Mouse (Mus musculus): ENCODE data around the gene Rsph3b. TPM values are rescaled to one million over a fixed set of nuclear protein-coding genes. Genes with fewer than 3 reads are reported as not detected.
"Not testable (repeated sequence)": the region's sequence is repeated elsewhere in the genome, so short reads cannot be mapped to it uniquely, and the experiment has no call there.

The Rsph3b gene
- total and polyA plus RNA-seq, 3 experiments = 6.8 to 14.7 TPM; not detected in 1

GRCm38 (mm10) chr17:6965364-6965763 is 16.9 kb upstream of the Rsph3b start:
- H3K27ac ChIP-seq (ENCODE audit: control insufficient read depth, low read depth, low read length); H3K27me3 ChIP-seq (ENCODE audit: control insufficient read depth in 1 of 2, insufficient read depth in 2 of 2, low read length in 2 of 2); H3K9ac ChIP-seq (ENCODE audit: control insufficient read depth, low read depth, low read length, poor library complexity, severe bottlenecking); H3K4me3 ChIP-seq (ENCODE audit: control insufficient read depth in 1 of 2, insufficient read depth in 1 of 2, low read depth in 2 of 2, low read length in 2 of 2); H3K36me3 ChIP-seq (ENCODE audit: control insufficient read depth in 1 of 2, insufficient read depth in 2 of 2, low read length in 2 of 2); H3K9me3 ChIP-seq (replicated peaks; ENCODE audit: insufficient read depth, low read length); H3K4me1 ChIP-seq (ENCODE audit: control insufficient read depth in 1 of 2, insufficient read depth in 2 of 2, low read length in 2 of 2); H3K79me2 ChIP-seq (ENCODE audit: control insufficient read depth, insufficient read depth, low read length, poor library complexity): not testable (repeated sequence)
- peak; percentile 44 for DNase-seq (ENCODE audit: low read depth, low spot score)
- TF ChIP-seq RAD21 (IDR thresholded peaks at IDR 0.05; ENCODE audit: low read depth, low read length) (peak; percentile 10), SMC3 (IDR thresholded peaks at IDR 0.05; ENCODE audit: low read depth, low read length) (peak; percentile 40), CTCF (IDR thresholded peaks at IDR 0.05 in 2 of 3, conservative IDR thresholded peaks at IDR 0.05 in 1 of 3; ENCODE audit: control insufficient read depth in 1 of 3, insufficient read depth in 1 of 3, low read depth in 2 of 3, low read length in 3 of 3, poor library complexity in 1 of 3, severe bottlenecking in 1 of 3) (peak; percentile 26 to 38 (median 29); a peak in 4 of 6 replicates)

- H3K79me2 ChIP-seq (ENCODE audit: control insufficient read depth, insufficient read depth, low read length, poor library complexity); H3K9me3 ChIP-seq (replicated peaks; ENCODE audit: insufficient read depth, low read length); H3K4me3 ChIP-seq (ENCODE audit: control insufficient read depth in 1 of 2, insufficient read depth in 1 of 2, low read depth in 2 of 2, low read length in 2 of 2); H3K4me1 ChIP-seq (ENCODE audit: control insufficient read depth in 1 of 2, insufficient read depth in 2 of 2, low read length in 2 of 2); H3K9ac ChIP-seq (ENCODE audit: control insufficient read depth, low read depth, low read length, poor library complexity, severe bottlenecking); H3K27ac ChIP-seq (ENCODE audit: control insufficient read depth, low read depth, low read length); H3K36me3 ChIP-seq (ENCODE audit: control insufficient read depth in 1 of 2, insufficient read depth in 2 of 2, low read length in 2 of 2); H3K27me3 ChIP-seq (ENCODE audit: control insufficient read depth in 1 of 2, insufficient read depth in 2 of 2, low read length in 2 of 2): not testable (repeated sequence)
- DNase-seq (ENCODE audit: low read depth, low spot score) = peak; percentile 32
Observed at GRCm38 (mm10) chr17:6962936-6963335, 14.5 kb upstream of the Rsph3b start.

- H3K9ac ChIP-seq (ENCODE audit: control insufficient read depth, low read depth, low read length, poor library complexity, severe bottlenecking); H3K4me3 ChIP-seq (ENCODE audit: control insufficient read depth in 1 of 2, insufficient read depth in 1 of 2, low read depth in 2 of 2, low read length in 2 of 2); H3K27me3 ChIP-seq (ENCODE audit: control insufficient read depth in 1 of 2, insufficient read depth in 2 of 2, low read length in 2 of 2); H3K36me3 ChIP-seq (ENCODE audit: control insufficient read depth in 1 of 2, insufficient read depth in 2 of 2, low read length in 2 of 2); H3K79me2 ChIP-seq (ENCODE audit: control insufficient read depth, insufficient read depth, low read length, poor library complexity); DNase-seq (ENCODE audit: low read depth, low spot score); H3K27ac ChIP-seq (ENCODE audit: control insufficient read depth, low read depth, low read length); H3K4me1 ChIP-seq (ENCODE audit: control insufficient read depth in 1 of 2, insufficient read depth in 2 of 2, low read length in 2 of 2); H3K9me3 ChIP-seq (replicated peaks; ENCODE audit: insufficient read depth, low read length): not testable (repeated sequence)
Observed at GRCm38 (mm10) chr17:6962339-6962738, 13.9 kb upstream of the Rsph3b start.

GRCm38 (mm10) chr17:6961181-6962000 is 12.9 kb upstream of the Rsph3b start:
- peak; percentile 45 to 51; a peak in 1 of 4 replicates for TF ChIP-seq POLR2A (IDR thresholded peaks at IDR 0.05; ENCODE audit: control insufficient read depth in 1 of 2, insufficient read depth in 1 of 2, low read depth in 1 of 2, low read length in 2 of 2, poor library complexity in 1 of 2)
- H3K4me3 ChIP-seq (ENCODE audit: control insufficient read depth in 1 of 2, insufficient read depth in 1 of 2, low read depth in 2 of 2, low read length in 2 of 2) = peak overlapping the region in 1 of 2 experiments; percentile 31; a peak in 2 of 4 replicates
- DNase-seq (ENCODE audit: low read depth, low spot score) = peak; percentile 64
- peak overlapping the region; percentile 47; the same call in 1 of the 2 replicates for H3K9ac ChIP-seq (ENCODE audit: control insufficient read depth, low read depth, low read length, poor library complexity, severe bottlenecking)
- not testable (repeated sequence) for H3K4me1 ChIP-seq (ENCODE audit: control insufficient read depth in 1 of 2, insufficient read depth in 2 of 2, low read length in 2 of 2); H3K27ac ChIP-seq (ENCODE audit: control insufficient read depth, low read depth, low read length); H3K79me2 ChIP-seq (ENCODE audit: control insufficient read depth, insufficient read depth, low read length, poor library complexity); H3K27me3 ChIP-seq (ENCODE audit: control insufficient read depth in 1 of 2, insufficient read depth in 2 of 2, low read length in 2 of 2); H3K9me3 ChIP-seq (replicated peaks; ENCODE audit: insufficient read depth, low read length); H3K36me3 ChIP-seq (ENCODE audit: control insufficient read depth in 1 of 2, insufficient read depth in 2 of 2, low read length in 2 of 2)

- Histone ChIP-seq H3K9ac (ENCODE audit: control insufficient read depth, low read depth, low read length, poor library complexity, severe bottlenecking) (peak within 1 kb of the TSS; percentile 69), H3K4me3 (ENCODE audit: control insufficient read depth in 1 of 2, insufficient read depth in 1 of 2, low read depth in 2 of 2, low read length in 2 of 2) (peak within 1 kb of the TSS; percentile 58 to 59)
- not testable (repeated sequence) for H3K36me3 ChIP-seq (ENCODE audit: control insufficient read depth in 1 of 2, insufficient read depth in 2 of 2, low read length in 2 of 2); H3K9me3 ChIP-seq (replicated peaks; ENCODE audit: insufficient read depth, low read length); H3K4me1 ChIP-seq (ENCODE audit: control insufficient read depth in 1 of 2, insufficient read depth in 2 of 2, low read length in 2 of 2); H3K27ac ChIP-seq (ENCODE audit: control insufficient read depth, low read depth, low read length); H3K27me3 ChIP-seq (ENCODE audit: control insufficient read depth in 1 of 2, insufficient read depth in 2 of 2, low read length in 2 of 2); H3K79me2 ChIP-seq (ENCODE audit: control insufficient read depth, insufficient read depth, low read length, poor library complexity)
- peak; percentile 11 for DNase-seq (ENCODE audit: low read depth, low spot score)
Observed at GRCm38 (mm10) chr17:6960776-6961175, 12.3 kb upstream of the Rsph3b start, which contains the start of gene Tagap1. Tagap1 (minus strand) TSS chr17:6961156.
